Mouse (Mus musculus) C2C12 (cell line): ENCODE results near the gene Oasl1.
"Not testable (repeated sequence)": the region's sequence is repeated elsewhere in the genome, so short reads cannot be mapped to it uniquely, and the experiment has no call there.

ENCODE experiments used
- CTCF ChIP-seq: IDR thresholded peaks from one replicate; pipeline ENCODE4 v1.5.1; 2011; ENCODE audit not compliant: control insufficient read depth, insufficient read depth, insufficient read length
- FOSL1 ChIP-seq: IDR thresholded peaks from one replicate; pipeline ENCODE4 v1.8.0; 2011; ENCODE audit warnings: mild to moderate bottlenecking, low read length; ENCODE audit not compliant: poor library complexity, insufficient read depth, severe bottlenecking
- MAX ChIP-seq: IDR thresholded peaks from one replicate; pipeline ENCODE4 v1.6.1; 2011; ENCODE audit warnings: mild to moderate bottlenecking, control low read depth
- USF1 ChIP-seq: IDR thresholded peaks from one replicate; pipeline ENCODE4 v1.6.1; 2011; ENCODE audit warnings: low read depth, mild to moderate bottlenecking, control low read depth, moderate library complexity

DNA sequence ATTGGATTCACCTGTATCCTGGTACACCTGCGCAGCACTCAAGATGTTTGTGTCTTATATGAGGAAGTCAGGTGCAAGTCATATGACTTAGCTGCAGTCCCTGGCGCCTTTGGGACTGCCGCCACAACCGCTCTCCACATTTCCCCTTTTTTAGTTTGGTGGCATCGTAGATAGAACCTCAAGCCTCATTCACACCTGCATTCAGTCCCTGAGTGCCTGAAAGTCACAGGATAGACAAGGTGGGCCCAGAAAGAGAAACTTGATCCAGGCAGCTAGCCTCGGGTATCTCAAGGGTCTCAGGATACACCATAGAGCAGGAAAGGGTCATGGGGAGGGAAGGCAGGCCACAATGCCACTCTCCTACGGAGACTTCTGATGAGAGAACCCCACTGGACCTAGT is 40.7 kb upstream of the Oasl1 start:
- not testable (repeated sequence) for TF ChIP-seq CTCF, USF1, FOSL1, MAX
